Mouse (Mus musculus) embryonic fibroblast, embryonic 13.5 days (primary cell): ENCODE data around the gene Troap. TPM values are rescaled to one million over a fixed set of nuclear protein-coding genes. Genes with fewer than 3 reads are reported as not detected.

Experiments
- H3K27ac ChIP-seq: 2 replicates; pipeline ENCODE4 v1.5.1; 2012; ENCODE audit warnings: low read length, control low read depth, inconsistent platforms; ENCODE audit not compliant: insufficient read depth
- H3K4me1 ChIP-seq: 2 replicates; pipeline ENCODE4 v1.6.1; 2011; ENCODE audit warnings: low read length; ENCODE audit not compliant: control insufficient read depth, insufficient read depth
- H3K4me3 ChIP-seq: 2 replicates; pipeline ENCODE4 v1.5.1; 2011; ENCODE audit warnings: mild to moderate bottlenecking, control low read depth, low read length; ENCODE audit not compliant: insufficient read depth
- CTCF ChIP-seq: IDR thresholded peaks from 2 replicates; pipeline ENCODE4 v1.5.1; 2011; ENCODE audit warnings: mild to moderate bottlenecking, control low read depth, low read length, moderate library complexity, borderline replicate concordance; ENCODE audit not compliant: insufficient read depth
- POLR2A ChIP-seq: IDR thresholded peaks from 2 replicates; pipeline ENCODE4 v1.6.1; 2011; ENCODE audit warnings: low read depth, mild to moderate bottlenecking, control low read depth, low read length, moderate library complexity
- polyA plus RNA-seq: library from polyadenylated mRNA; stranded (reverse); fragments of >200 nt; gene quantifications from 2 replicates; pipeline ENCODE4 v1.2.4, GENCODE M21; 2011; ENCODE audit warnings: low read depth; ENCODE audit not compliant: missing spikeins, insufficient read length

Troap gene
- polyA plus RNA-seq, result 12.2 and 19.9 TPM in 2 replicates

- Histone ChIP-seq H3K27ac (peak within 1 kb of the TSS; percentile 90), H3K4me3 (peak within 1 kb of the TSS; percentile 96), H3K4me1 (peaks cover 4% of the 10 kb centered on the region; the same call in 1 of the 2 replicates)
- TF ChIP-seq POLR2A (no peak), CTCF (no peak)
Observed at GRCm38 (mm10) chr15:99074019-99074599, at the start of gene Troap. Gene Troap (plus strand): TSS chr15:99074575.

GRCm38 (mm10) chr15:99024668-99025314, 49.6 kb upstream of the Troap start:
- Histone ChIP-seq H3K4me1 (no peaks in the 10 kb centered on the region), H3K27ac (no peak overlapping the region), H3K4me3 (no peak overlapping the region)
- no peak for TF ChIP-seq POLR2A
- TF ChIP-seq CTCF, result no peak

GRCm38 (mm10) chr15:99025414-99025813, 49.0 kb upstream of the Troap start:
- Histone ChIP-seq H3K27ac (no peak overlapping the region), H3K4me1 (no peaks in the 10 kb centered on the region), H3K4me3 (no peak overlapping the region)
- TF ChIP-seq POLR2A (no peak), CTCF (no peak)

GRCm38 (mm10) chr15:99026259-99026658, 48.1 kb upstream of the Troap start:
- no peaks in the 10 kb centered on the region for H3K4me1 ChIP-seq
- no peak overlapping the region for H3K4me3 ChIP-seq
- H3K27ac ChIP-seq, result no peak overlapping the region
- TF ChIP-seq POLR2A (no peak), CTCF (no peak)

GRCm38 (mm10) chr15:99027116-99027515, 47.3 kb upstream of the Troap start:
- no peak overlapping the region for H3K4me3 ChIP-seq
- H3K27ac ChIP-seq, result no peak overlapping the region
- TF ChIP-seq POLR2A, result no peak
- TF ChIP-seq CTCF, result peak; percentile 16; the same call in 1 of the 2 replicates
- H3K4me1 ChIP-seq, result no peaks in the 10 kb centered on the region

- TF ChIP-seq CTCF (no peak), POLR2A (peak; percentile 36; the same call in 1 of the 2 replicates)
- H3K4me3 ChIP-seq, result peak overlapping the region; percentile 57
- H3K4me1 ChIP-seq, result peaks cover 4% of the 10 kb centered on the region
- peak overlapping the region; percentile 75 for H3K27ac ChIP-seq
Observed at GRCm38 (mm10) chr15:99028874-99029458, 45.4 kb upstream of the Troap start.

- TF ChIP-seq POLR2A (peak; percentile 99), CTCF (no peak)
- Histone ChIP-seq H3K27ac (peak within 1 kb of the TSS; percentile 85), H3K4me3 (peak within 1 kb of the TSS; percentile 79), H3K4me1 (peaks cover 4% of the 10 kb centered on the region)
Observed at GRCm38 (mm10) chr15:99029619-99030584, 44.5 kb upstream of the Troap start, which contains the start of gene Tuba1c. Gene Tuba1c (plus strand): TSS chr15:99029891.

GRCm38 (mm10) chr15:99030585-99031387, 43.6 kb upstream of the Troap start:
- peak overlapping the region; percentile 85 for H3K27ac ChIP-seq
- peak overlapping the region; percentile 79 for H3K4me3 ChIP-seq
- H3K4me1 ChIP-seq, result peaks cover 4% of the 10 kb centered on the region
- TF ChIP-seq POLR2A (no peak), CTCF (no peak)
